Mouse (Mus musculus) thymus, postnatal 0 days (tissue): Measurements from ENCODE around the gene Klf9. TPM values are rescaled to one million over a fixed set of nuclear protein-coding genes. Genes with fewer than 3 reads are reported as not detected.

Experiments
- DNase-seq: peaks from one replicate; pipeline ENCODE4 v3.0.0-alpha.2; 2015; ENCODE audit warnings: low spot score
- polyA plus RNA-seq: library from polyadenylated mRNA; unstranded; fragments of >200 nt; fragmentation: Nextera tagmentation; extraction: Ambion mirVana; gene quantifications from 2 replicates; pipeline ENCODE4 v1.2.1, GENCODE M21; 2015

The Klf9 gene
- polyA plus RNA-seq, 1 experiment from 2014 or later: 2.8 TPM

DNA sequence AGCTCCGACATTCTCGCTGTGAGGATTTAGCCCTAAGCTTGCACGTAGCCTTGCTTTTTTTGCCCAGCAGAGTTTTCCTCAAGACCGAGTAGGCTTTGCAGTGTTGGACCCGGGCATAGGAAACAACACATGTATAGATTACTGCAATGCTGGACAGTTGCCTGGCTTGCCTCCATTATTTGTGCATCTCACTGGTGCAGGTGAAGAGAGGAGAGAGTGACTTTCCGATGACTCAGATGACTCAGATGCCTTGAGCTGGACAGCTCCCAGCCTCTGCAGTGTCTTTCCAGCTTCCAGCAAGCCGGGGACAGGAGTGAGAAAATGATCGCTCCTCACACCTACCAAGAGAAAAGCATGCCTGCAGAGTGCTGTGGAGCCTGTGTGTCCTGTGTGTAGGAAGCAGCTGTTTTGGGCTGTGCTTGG lies 21.4 kb downstream of the Klf9 start:
- no peak for DNase-seq

DNA sequence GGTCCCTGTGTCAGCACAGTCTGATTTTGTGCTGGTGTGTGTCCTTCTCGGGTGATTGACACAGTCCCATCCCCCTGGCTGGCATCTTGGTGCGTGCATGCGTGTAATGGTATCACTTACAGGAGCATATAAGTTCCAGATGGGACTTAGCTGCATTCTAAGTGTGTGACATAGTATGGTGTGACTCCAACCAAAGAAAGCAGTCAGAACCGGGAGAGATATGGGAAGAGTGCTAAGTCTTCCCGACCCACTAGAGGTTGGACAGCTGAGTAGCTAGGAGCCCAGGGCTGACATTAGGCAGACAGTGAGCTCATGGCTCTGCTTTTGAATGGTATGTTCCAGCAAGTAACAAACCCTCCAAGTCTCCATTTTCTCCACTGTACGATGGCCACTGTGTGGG lies 21.9 kb downstream of the Klf9 start:
- no peak for DNase-seq

DNA sequence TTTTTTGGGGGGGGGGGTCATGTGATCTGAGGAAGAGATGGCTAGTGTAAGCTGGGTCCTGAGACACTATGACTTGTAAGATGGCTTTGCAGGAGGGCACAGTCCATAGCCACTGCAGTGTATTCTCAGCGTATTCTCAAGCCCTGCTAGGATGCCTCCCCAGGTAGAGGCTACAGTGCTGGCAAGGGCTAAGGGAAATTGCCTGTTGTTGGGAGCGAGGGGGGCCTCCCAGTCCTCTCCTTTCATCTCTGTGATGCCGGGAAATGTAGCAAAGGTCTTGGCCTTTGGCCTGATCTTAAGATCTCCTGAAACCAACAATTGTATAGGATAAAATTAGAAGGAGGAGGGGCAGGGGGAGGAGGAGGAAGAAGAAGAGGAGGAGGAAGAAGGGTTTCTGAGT lies 22.3 kb downstream of the Klf9 start:
- no peak for DNase-seq

DNA sequence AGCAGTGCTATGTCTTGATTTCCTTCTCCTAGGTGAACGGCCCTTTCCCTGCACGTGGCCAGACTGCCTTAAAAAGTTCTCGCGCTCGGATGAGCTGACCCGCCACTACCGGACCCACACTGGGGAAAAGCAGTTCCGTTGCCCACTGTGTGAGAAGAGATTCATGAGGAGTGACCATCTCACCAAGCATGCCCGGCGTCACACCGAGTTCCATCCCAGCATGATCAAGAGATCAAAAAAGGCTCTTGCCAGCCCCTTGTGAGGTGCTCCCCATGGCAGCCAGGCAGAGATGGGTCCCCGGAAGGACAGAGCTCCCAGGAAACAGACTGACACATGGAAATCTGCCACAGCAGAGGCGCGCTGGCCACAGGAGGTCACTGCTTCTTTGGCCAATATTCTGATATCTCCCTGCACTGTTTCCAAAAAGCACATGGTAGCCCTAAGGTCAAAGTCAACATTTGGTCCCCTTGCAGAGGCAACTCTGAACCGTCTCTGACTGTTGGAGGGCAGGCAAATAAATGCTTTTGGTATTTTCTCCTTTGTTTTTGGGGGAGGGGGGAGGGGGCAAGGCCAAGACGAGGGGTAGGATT lies 23.7 kb downstream of the Klf9 start:
- no peak for DNase-seq

DNA sequence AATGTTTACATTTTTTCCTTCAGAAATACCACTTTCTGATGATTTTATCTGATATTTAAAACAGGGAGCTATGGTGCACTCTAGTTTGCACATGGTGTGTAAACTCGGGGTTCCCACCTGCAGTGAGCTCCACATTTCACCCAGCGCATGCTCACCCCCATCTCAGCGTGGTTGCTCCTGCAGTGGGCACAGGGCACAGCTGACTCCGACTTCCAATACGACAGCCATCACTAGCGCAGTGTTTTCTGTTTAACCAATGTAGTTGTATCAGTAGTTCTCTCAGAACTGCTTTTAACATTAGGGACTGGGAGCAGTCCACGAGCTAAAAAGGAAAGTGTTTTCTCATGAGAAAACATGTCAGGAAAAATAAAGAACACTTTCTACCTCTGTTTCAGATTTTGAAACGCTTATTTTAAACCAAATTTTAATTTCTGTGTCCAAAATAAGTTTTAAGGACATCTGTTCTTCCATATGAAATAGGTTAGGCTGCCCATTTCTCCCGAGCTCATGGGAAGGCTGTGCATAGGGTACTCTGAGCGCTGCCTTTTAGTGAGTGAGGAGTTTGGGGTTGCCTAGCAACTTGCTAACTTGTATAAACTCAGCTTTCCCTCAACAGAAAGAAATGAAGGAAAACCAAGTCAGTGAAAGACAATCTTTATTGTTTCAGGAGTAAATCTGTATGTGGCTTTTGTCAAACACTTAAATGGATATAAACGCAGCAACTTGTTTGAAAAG lies 25.7 kb downstream of the Klf9 start:
- DNase-seq: no peak

DNA sequence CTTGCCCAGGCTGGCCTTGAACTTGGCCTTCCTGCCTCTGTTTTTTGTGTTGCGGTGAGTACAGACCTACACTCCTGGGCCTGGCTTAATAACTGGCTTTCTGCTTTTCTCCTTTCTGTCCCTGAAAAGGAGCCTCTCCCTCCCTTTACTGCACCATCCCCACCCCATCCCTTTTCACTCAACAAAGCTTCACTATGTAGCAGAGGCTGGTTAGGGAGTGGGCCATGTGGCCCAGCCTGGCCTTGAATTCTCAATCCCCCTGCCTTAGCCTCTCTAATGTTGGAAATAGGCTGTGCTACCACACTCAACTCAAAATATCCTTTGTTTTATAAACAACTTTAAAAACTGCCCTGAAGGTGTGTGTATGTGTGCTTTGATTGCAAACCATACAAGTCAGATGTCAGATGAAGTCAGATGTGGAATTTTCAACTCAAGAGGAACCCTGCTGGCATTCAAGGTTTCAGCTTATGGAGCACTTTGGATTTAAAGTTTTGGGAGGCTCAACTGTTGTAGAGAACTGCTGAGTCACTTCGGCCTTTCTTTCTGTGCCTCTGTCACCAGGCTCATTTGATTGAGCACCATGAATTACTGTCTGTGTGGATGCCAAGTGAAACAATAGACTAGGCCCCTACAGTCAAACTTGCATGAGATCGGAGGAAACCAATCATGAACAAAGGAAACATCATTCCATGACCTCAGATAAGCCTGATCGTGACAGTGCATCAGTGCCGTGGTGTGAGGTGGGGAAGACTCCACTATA lies 28.1 kb downstream of the Klf9 start:
- DNase-seq: no peak

DNA sequence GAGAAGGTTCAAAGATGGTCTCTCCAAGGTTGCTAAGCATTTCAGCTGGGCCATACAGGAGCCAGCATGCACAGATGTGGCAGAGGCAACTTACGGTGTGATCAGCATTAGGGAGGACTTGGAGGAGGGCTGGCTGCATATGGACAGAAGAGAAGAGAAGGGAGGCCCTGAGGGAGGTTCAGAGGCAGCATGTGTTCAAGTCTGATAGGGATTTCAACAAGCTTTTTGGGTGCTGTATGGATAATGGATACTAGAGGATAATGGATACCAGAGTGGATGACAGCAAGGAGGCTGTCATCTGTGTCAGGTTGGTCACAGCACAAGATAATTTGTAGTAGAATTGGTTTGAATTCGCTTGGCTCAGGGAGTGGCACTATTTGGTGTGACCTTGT lies 28.6 kb downstream of the Klf9 start:
- no peak for DNase-seq

DNA sequence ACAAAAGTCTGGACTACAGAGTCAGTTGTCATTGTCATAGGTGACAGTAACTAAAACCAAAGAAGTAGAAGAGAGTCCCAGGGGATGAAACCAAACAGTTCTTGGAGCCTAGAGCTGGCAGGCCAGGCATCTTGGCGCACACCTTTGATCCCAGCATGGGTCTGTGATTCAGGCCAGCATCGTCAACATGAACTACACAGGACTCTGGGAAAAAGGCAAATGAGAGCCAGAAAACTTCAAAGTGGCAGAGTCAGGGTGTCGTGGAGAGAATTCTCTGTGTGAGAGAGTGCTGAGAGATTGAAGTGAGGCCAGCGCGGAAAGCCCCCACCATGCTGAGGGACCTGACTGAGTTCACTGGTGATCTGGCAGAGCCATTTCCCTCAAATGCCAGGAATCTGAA lies 29.4 kb downstream of the Klf9 start:
- DNase-seq: no peak

DNA sequence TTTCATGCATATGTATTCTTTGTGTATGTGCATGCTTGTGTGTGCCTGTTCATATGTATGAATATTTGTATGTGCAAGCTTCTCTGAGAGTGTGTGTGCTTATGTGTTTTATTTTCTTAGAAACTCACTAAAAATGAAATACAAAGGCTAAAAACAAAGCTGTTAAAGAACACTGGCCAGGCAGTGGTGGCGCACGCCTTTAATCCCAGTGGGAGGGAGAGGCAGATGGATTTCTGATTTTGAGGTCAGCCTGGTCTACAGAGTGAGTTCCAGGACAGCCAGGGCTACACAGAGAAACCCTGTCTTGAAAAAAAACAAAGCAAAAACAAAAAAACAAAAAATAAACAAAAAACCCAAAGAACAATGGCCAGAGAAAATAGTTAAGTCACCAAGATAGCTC lies 30.1 kb downstream of the Klf9 start:
- no peak for DNase-seq

DNA sequence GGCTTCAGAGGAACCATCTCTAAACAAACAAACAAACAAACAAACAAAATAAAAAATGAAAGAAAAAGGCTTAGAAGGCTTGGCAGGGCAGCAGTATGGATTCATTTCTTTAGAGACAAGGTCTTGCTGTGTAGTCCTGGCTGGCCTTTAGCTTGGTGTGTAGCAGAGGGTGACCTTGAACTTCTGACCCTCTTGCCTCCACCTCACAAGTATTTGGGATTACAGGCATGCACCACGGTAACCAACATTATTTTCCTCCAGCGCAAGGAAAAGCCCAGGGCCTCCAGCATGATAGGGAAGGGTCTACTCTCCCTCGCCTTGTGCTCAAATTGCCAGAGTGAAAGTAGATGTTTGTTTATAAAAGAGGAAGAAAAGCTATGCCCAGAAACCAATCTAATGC lies 34.1 kb downstream of the Klf9 start:
- no peak for DNase-seq

DNA sequence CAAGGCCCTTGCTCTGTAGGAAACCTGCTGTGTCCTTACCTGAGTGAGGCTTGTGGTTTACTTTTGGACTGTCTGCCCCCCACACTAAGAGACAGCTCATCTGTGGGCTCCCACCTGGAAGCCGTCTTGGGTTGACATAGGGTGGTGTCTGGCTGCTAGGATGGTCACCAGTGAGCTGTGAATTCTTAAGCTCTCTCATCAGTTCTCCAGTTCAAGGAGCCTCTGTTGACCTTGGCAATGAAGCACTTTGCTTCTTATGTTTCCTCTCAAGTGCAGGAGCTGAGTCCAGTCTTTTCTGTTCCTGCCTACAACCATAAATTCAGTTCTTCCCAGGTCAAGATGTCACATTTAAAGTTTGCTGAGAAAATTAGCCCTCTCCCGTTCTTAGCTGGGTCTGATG lies 34.5 kb downstream of the Klf9 start:
- DNase-seq: no peak

DNA sequence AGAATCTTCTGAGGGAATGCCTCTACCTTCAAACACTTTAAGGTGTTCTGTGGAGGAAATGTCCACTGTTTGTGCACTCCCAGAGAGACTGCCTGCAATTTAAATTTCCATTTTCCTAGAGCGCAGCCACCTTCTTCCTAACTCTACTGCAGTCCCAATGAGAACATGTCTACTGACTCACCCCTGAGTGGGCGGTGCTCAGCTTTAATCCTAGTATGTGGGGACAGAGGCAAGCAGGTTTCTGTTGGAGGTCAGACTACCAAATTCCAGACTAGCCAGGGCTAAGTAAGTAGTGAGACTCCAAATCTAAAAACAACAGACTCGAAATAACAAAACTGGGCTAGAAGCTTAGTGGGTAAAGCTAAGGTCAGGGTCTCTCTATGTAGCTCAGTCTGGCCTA lies 37.5 kb downstream of the Klf9 start:
- no peak for DNase-seq

DNA sequence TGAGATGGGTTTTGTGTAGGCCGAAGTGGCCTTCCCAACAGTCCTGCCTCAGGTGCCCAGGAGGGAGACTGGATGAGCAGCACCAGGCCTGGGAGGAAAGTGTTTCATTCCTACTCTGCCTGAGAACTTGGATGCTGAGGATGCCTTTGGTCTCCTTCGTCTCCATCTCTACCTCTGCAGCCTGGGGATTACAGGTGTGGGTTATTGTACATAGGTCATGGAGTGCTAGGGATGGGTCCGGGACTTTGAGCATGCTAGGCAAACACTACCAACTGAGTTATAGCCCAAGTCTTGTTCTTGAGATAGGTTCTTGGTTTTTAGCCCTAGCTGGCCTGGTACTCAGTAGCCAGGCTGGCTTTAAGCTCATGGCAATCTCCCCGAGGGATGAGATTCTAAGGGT lies 42.5 kb downstream of the Klf9 start:
- DNase-seq: no peak

DNA sequence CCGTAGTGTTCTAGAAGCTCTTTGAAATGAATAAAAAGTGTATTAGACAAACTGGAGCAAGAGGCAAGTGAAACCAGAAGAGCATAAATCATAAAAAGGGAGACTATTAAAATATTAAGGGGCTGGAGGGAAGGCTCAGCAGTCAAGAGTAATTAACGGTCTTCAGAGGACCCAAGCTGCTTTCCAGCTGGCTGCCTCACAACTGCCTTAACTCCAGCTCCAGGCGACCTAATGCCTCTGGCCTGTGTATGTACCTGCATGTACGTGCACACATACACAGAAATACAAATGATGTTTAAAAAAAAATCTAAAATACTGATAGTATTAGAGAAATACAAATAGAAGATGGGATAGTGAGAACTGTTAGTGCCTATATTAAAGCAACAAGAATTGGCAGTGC lies 43.0 kb downstream of the Klf9 start:
- DNase-seq: no peak

DNA sequence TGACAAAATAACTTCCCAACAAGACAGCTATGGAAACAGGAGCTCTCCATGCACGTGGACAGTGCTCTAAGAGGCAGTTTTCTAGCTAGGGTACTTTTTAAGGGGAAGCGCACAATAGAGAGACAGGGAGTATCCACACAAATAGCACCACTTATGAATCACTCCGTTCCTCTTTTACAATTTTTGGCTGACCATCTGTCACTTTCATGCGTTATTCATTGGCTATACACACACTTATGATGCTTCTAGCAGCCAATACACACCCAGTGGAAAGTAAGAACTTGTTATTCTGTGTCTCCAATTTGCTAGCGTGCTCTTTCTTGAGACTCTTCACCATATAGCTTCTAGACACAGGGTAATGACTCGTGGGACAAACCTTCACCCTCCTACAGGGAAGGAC lies 46.7 kb downstream of the Klf9 start:
- DNase-seq: no peak

DNA sequence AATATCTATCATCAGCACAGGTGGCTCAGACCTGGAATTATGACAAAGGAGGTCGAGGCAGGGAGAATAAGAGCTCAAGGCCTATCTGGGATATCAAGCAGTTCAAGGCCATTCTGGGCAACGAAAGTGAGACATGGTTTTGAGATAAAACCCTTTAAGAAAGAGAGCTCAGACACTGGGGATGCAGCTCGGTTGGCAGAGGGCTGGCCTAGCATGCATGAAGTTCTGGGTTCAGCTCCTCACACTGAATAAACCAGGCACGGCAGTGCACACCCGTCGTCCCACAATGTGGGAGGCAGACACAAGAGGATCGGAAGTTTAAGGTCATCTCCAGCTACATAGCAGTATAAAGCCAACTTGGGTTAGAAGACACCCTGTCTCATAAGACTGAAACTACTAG lies 48.0 kb downstream of the Klf9 start:
- no peak for DNase-seq

DNA sequence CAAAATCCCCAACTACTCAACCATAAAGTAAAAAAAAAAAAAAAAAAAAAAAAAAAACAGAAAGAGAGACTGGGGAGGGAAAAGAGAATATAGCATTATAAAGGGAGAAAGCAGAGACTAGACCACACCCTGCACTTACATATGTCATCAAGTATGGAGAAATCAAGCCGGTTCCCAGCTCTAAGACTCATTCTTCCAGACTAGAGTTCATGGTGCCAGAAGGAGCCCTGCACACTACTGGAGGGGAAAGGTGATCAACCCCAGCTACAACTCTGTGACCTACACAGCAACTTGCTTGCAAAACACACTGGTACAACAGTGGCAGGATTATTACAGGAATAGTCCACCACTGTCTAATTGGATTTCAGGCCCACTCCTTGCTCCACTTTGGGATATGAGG lies 48.7 kb downstream of the Klf9 start:
- no peak for DNase-seq

DNA sequence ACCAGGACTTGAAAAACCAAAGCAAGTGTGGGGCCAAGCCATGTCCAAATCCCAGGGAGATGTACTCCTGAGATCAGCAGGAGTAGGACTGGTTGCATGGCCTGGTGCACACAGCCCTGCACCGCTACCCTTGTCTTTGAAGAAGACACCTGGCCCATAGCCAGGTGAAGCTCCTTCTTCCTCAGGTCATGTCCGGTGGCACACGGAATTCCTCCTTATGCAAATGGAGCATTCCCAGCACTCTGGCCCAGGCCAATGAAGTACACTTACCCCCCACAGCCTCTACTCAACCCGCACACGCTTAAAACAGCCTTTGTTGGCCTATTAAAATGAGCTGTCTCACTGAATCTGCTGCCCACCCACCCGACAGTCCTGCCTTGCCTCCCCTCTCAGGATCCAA lies 50.5 kb downstream of the Klf9 start:
- no peak for DNase-seq

DNA sequence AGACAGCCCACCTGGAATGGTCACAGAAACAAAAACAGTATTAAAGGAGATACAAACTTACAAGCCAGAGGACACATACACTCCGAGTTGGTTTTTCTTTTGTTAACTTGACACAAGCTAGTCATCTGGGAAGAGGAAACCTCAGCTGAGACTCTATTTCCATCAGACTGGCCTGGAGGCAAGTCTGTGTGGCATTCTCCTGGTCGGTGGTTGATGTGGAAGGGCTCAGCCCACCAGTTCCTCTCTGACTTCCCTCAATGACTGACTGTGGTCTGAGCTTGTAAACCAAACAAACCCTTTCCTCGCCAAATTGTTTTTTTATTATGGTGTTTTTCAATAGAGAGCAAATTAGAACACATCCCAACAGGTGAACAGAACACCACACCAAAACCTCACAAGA lies 52.0 kb downstream of the Klf9 start:
- no peak for DNase-seq

DNA sequence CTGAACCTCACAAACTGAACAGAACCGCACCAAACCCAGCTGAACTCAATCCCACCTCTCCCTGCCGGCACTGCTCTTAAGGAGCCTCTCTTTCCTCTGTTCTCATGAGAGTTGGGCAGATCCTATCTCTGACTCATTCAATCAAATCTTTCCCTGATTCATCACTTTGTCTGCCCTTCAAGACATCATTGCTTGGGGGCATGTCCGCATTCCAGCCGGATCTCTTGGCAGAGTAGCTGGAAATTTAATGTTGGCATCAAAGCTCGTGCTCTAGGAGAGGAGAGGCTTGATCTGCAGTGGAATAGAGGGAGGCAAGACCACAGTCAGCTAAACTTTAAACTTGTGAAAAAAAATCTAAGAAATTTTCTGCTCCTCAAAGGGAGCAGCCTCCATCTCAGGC lies 61.1 kb downstream of the Klf9 start:
- no peak for DNase-seq

DNA sequence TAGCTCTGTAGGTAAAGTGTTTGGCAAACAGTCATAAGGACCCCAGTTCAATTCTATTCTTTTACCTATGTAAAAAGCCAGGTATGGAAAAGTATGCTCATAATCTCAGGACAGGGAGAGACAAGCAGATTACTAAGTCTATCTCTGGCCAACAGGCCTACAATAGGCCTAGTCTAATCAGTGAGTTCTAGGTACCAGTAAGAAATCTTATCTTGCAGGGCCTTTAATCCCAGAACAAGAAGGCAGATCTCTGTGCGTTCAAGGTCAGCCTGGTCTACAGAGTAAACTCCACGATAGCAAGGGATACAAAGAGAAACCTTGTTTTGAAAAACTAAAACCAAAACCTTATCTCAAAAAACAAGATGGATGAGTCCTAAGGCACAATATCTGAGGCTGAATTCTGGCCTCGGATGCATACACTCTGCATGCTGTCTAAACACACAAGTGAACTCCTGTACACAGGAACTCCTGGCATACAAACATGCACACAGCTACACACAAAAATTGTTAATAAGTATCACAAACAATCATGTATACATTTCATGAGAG lies 62.6 kb downstream of the Klf9 start:
- no peak for DNase-seq

DNA sequence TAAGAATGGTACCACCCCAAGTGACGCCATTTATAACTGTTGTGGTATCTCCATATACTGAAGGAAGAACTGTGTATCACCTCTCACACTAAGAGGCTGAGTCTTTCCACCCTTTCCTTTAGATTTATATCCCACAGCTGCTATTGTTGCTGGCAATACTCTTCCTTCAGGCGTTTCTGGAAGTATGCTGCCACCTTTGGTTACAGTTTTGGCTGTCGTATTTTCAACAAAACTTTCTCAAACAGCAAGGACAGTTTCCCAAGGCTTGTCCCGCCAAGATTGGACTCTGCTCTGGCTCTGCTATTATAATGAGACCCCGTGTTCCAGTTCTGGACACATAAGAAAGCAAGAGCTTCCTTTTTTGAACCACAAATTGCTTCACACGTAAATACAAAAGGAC lies 70.3 kb downstream of the Klf9 start:
- no peak for DNase-seq

DNA sequence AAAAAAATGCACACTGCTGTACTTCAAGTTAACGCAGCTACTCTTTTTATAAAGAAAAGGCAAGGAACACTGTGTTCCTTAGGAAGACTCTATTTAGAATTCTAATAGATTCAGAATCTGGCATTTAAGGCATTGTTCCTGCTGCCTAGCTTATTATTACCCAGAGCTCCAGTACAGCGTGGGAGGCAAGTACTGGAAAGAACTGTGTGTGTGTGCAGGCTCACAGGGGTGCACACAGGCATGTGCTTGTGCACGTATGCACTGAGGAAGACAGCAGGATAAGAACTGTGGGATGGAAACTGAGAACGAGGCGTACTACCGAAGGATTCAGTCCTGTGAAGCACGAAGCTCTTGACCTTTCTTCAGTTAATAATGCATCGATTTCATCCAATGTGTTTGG lies 73.3 kb downstream of the Klf9 start:
- DNase-seq: no peak
